Mouse (Mus musculus): ENCODE measurements at regions not wholly inside any gene's neighbourhood (a gene's known extent, or its start where the extent isn't known, plus 50 kb on each side); places are given as distances from the start of the nearest gene placed in this dataset.

DNA sequence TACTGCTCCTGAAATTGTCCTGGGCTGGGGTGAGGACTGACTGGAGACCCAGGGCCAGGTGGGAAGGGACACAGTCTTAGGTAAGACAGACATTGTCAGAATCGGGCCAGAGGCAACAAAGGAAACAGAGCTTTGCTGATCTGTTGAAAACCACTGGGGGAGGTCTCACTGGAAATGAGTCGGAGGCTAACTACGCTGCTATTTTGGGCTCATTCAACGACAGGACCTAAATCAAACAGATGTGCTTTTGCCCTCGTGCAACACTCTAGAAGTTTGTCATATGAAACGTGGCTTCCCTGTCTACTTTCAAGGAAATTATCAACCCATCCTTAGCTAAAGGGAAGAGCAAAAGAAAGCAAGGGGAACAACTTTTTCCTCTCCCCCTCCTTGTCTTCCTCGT is 265.3 kb downstream of the Plpp3 start:
- no peak for TF ChIP-seq POLR2A (IDR thresholded peaks at IDR 0.05; ENCODE audit: insufficient read depth, low read depth, low read length)
- no peak for TF ChIP-seq CTCF (IDR thresholded peaks at IDR 0.05; ENCODE audit: insufficient read depth, low read depth, low read length)
- 65% methylated on average over 7 of the region's 7 CpGs for WGBS
- Histone ChIP-seq H3K4me3 (ENCODE audit: insufficient read depth, low read depth, low read length) (no peak overlapping the region), H3K27ac (ENCODE audit: insufficient read depth, low read depth, low read length) (no peak overlapping the region), H3K4me1 (ENCODE audit: control insufficient read depth, insufficient read depth, low read length) (no peaks in the 10 kb centered on the region)

DNA sequence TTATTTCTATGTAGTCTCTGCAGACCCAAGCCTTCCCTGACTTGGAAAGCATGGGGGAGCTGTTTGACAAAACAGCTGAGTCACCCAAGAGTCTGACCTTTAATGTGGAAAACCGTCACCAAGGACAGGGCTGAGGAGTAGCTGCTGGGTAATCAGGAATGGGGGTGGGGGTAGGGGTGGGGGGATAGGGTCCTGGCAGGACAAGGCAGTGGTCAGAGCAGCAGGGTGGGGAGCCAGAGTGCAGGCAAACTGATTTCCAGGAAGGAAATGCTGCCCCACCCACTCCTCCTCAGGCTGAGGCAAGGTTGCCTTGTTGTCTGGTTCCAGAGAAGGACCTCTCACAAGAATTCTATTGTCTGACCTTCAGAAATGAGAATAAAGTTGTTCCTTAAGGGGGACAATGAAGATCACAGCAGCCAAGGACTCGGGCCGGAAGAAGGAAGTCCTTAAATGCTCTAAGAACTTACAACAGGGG is 266.6 kb downstream of the Plpp3 start:
- H3K4me1 ChIP-seq (ENCODE audit: control insufficient read depth, insufficient read depth, low read length): no peaks in the 10 kb centered on the region
- no peak overlapping the region for H3K4me3 ChIP-seq (ENCODE audit: insufficient read depth, low read depth, low read length)
- no peak for TF ChIP-seq CTCF (IDR thresholded peaks at IDR 0.05; ENCODE audit: insufficient read depth, low read depth, low read length)
- TF ChIP-seq POLR2A (IDR thresholded peaks at IDR 0.05; ENCODE audit: insufficient read depth, low read depth, low read length): no peak
- H3K27ac ChIP-seq (ENCODE audit: insufficient read depth, low read depth, low read length): no peak overlapping the region
- whole genome bisulfite sequencing: 74% methylated on average over 3 of the region's 3 CpGs

DNA sequence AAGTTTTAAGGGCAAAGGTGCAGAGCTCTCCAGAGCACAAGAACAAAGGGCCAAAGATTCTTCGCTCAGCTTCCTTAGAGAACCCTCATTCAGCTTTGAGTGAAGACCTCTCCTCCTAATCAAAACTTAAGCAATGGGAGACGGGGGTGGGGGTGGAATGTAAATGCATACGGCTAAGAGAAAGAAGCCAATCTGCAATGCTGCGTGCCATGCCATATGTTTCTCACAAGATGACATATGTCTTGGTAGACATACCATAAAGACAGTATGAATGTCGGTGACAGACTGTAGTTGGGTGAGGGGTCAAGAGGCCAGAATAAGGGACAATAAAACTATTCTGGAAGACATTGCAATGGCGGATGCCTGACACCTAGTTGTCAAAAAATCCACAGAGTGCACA is 267.9 kb downstream of the Plpp3 start:
- WGBS: 94% methylated on average over 6 of the region's 6 CpGs
- TF ChIP-seq POLR2A (IDR thresholded peaks at IDR 0.05; ENCODE audit: insufficient read depth, low read depth, low read length) (no peak), CTCF (IDR thresholded peaks at IDR 0.05; ENCODE audit: insufficient read depth, low read depth, low read length) (no peak)
- Histone ChIP-seq H3K27ac (ENCODE audit: insufficient read depth, low read depth, low read length) (no peak overlapping the region), H3K4me1 (ENCODE audit: control insufficient read depth, insufficient read depth, low read length) (no peaks in the 10 kb centered on the region), H3K4me3 (ENCODE audit: insufficient read depth, low read depth, low read length) (no peak overlapping the region)

DNA sequence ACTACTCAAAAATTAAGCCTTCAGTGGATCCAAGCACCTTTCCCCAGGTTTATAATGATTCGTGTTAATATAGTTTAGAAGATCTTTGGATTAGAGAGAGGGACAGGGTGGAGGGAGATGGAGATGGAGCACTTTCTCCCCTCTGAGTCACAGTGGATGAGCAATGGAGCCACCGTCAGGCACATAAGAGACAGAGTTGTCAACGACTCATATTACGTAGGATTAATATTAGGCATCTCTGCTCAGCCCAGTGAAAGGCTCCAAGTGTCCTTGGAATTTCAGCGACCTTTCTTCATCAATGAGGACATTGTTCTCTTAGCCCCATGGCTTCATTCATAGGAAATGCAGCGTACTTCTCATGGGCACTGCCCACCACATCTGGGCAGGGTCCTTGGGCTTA is 270.4 kb downstream of the Plpp3 start:
- H3K4me1 ChIP-seq (ENCODE audit: control insufficient read depth, insufficient read depth, low read length): no peaks in the 10 kb centered on the region
- WGBS: 69% methylated on average over 6 of the region's 6 CpGs
- TF ChIP-seq CTCF (IDR thresholded peaks at IDR 0.05; ENCODE audit: insufficient read depth, low read depth, low read length) (no peak), POLR2A (IDR thresholded peaks at IDR 0.05; ENCODE audit: insufficient read depth, low read depth, low read length) (no peak)
- H3K4me3 ChIP-seq (ENCODE audit: insufficient read depth, low read depth, low read length): no peak overlapping the region
- no peak overlapping the region for H3K27ac ChIP-seq (ENCODE audit: insufficient read depth, low read depth, low read length)

DNA sequence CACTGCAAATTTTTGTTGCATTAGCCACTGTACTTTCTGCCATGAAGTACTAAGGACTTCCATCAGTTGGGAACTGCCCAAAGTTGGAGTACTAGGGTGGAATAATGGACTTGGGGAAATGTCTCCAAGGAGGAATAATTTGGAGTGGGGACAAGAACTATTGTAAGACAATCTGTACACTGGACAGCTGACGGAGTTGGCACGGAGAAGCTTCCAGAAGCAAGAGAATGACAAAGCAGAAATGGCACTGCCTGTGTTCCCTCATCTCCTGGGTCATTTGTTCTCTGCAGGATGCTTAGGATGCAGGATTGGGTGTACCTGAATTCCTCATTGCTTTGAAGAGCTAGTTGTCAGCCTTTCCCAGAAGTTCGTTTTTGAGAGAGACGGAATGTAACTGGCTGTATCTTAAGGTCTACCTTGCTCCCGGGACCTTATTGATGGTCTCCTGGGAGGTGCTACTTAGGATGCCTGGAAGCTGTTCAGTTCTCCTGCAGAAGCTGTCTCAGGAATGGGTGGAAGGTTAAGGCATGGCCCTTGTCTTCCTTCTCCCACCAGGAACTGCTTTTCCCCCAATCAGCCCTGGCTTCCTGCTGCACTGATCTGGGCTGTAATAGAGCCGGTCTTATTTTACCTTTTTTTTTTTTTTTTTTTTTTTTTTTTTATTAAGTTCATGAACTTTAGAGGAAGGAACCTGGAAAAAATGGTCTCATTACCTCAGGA is 272.4 kb downstream of the Plpp3 start:
- WGBS: 93% methylated on average over 6 of the region's 6 CpGs

DNA sequence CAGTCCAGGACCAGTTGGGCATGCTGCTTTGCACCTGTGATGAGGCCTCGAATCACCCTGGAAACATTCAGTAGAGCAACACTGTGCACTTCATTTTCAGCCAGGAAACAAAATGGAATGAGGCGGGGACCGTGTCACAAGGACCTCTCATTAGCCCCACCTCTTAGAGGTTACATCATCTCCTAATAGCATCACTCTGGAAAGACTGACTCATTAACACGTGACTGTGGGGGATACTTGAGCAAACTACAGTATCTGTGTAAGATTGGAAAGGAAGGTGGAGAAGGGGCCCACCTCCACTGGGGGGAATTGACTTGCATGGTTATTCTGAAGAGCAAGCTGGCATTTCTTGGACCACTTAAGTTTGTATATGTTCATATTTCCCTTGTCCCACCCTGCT is 275.3 kb downstream of the Plpp3 start:
- no peak overlapping the region for H3K27ac ChIP-seq (ENCODE audit: insufficient read depth, low read depth, low read length)
- H3K4me3 ChIP-seq (ENCODE audit: insufficient read depth, low read depth, low read length): no peak overlapping the region
- TF ChIP-seq CTCF (IDR thresholded peaks at IDR 0.05; ENCODE audit: insufficient read depth, low read depth, low read length) (no peak), POLR2A (IDR thresholded peaks at IDR 0.05; ENCODE audit: insufficient read depth, low read depth, low read length) (no peak)
- no peaks in the 10 kb centered on the region for H3K4me1 ChIP-seq (ENCODE audit: control insufficient read depth, insufficient read depth, low read length)
- WGBS: 82% methylated on average over 4 of the region's 4 CpGs

More for the DNA sequence above, 272.4 kb downstream of the Plpp3 start:
- Histone ChIP-seq H3K4me3 (ENCODE audit: insufficient read depth, low read depth, low read length) (no peak overlapping the region), H3K27ac (ENCODE audit: insufficient read depth, low read depth, low read length) (no peak overlapping the region), H3K4me1 (ENCODE audit: control insufficient read depth, insufficient read depth, low read length) (no peaks in the 10 kb centered on the region)
- TF ChIP-seq CTCF (IDR thresholded peaks at IDR 0.05; ENCODE audit: insufficient read depth, low read depth, low read length) (no peak), POLR2A (IDR thresholded peaks at IDR 0.05; ENCODE audit: insufficient read depth, low read depth, low read length) (no peak)

DNA sequence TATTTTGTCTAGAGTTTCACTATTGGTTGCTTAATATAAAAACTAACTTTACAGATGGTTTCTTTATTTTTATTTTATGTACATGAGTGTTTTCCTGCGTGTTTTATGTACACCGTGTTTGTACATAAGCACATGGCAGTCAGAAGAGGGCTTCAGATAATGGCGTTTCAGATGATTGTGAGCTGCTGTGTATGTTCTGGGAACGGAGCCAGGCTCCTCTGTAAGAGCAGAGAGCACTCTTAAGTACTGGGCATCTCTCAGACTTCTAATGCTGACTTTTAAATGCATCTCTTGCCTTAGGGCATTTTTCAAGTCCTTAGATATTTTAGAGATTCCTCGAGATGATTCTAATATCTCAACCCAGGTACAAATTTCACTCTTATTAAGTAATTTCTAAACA is 280.0 kb downstream of the Plpp3 start:
- 50% methylated on average over 5 of the region's 5 CpGs for WGBS
- TF ChIP-seq CTCF (IDR thresholded peaks at IDR 0.05; ENCODE audit: insufficient read depth, low read depth, low read length) (no peak), POLR2A (IDR thresholded peaks at IDR 0.05; ENCODE audit: insufficient read depth, low read depth, low read length) (no peak)
- Histone ChIP-seq H3K27ac (ENCODE audit: insufficient read depth, low read depth, low read length) (no peak overlapping the region), H3K4me3 (ENCODE audit: insufficient read depth, low read depth, low read length) (no peak overlapping the region), H3K4me1 (ENCODE audit: control insufficient read depth, insufficient read depth, low read length) (no peaks in the 10 kb centered on the region)

DNA sequence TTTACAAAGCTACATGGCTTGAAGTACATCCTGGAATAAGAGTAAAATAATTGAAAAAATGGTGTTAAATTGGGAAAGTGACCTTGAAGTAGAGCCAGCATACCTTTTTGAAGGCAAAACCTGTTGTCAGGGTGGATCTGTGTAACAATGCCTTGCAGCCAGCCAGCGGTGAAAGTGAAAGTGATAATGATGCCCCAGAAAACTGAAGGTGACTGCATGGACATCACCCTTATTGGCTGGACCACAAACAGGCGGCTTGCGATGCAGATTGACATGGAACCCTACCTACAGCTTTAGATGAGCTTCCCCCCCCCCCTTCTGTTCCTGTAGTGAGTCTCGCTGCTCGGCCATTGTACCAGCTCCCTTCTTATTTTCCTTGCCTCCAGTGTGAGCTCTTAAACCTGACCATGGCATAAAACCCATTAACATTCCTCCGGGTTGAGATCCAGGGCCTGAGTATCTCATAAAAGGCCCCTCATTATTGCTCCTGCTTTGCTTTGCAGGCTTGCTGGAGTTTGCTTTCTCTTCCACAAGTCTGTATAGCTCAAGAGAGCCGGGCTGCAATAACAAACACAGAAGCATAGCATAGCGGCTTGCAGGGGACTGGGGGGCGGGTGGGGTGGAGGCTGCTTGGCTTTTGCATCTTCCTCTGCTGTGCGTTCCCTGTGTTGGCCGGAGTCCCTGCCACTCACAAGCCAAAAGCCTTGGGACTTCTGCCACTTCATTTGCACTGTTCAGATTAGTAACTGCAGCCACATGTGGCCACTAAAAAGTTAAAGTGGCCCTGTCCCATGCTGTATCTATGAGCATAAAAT is 292.1 kb downstream of the Plpp3 start:
- no peak for TF ChIP-seq CTCF (IDR thresholded peaks at IDR 0.05; ENCODE audit: insufficient read depth, low read depth, low read length)
- no peak for TF ChIP-seq POLR2A (IDR thresholded peaks at IDR 0.05; ENCODE audit: insufficient read depth, low read depth, low read length)
- Histone ChIP-seq H3K4me1 (ENCODE audit: control insufficient read depth, insufficient read depth, low read length) (no peaks in the 10 kb centered on the region), H3K4me3 (ENCODE audit: insufficient read depth, low read depth, low read length) (no peak overlapping the region), H3K27ac (ENCODE audit: insufficient read depth, low read depth, low read length) (no peak overlapping the region)
- 50% methylated on average over 11 of the region's 11 CpGs for WGBS

DNA sequence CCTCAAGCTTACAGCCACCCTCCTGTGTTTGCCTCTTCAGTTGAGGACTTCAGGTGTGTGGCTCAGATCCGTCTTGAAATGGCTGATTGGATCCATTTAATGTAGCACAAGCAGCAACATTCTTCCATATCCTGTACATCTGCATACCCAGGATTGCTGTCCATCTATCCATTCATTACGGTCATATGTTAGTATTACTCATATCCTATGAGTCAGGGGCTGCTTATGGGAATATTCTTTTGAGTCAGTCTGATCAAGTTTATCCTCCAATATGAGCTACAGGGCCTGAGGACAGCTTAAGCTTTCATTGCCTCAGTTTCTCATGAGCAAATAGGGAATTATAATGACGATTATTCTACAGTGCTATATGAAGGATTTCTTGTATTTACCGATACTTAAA is 293.7 kb downstream of the Plpp3 start:
- no peak for TF ChIP-seq CTCF (IDR thresholded peaks at IDR 0.05; ENCODE audit: insufficient read depth, low read depth, low read length)
- TF ChIP-seq POLR2A (IDR thresholded peaks at IDR 0.05; ENCODE audit: insufficient read depth, low read depth, low read length): no peak

More for the DNA sequence above, 293.7 kb downstream of the Plpp3 start:
- no peak overlapping the region for H3K4me3 ChIP-seq (ENCODE audit: insufficient read depth, low read depth, low read length)
- 96% methylated on average over 4 of the region's 4 CpGs for WGBS
- H3K27ac ChIP-seq (ENCODE audit: insufficient read depth, low read depth, low read length): no peak overlapping the region
- H3K4me1 ChIP-seq (ENCODE audit: control insufficient read depth, insufficient read depth, low read length): no peaks in the 10 kb centered on the region

Data from olfactory bulb, adult 2 months (tissue).